Mouse (Mus musculus) midbrain, embryonic 12.5 days (tissue): Measurements from ENCODE around the gene St7. TPM values are rescaled to one million over a fixed set of nuclear protein-coding genes. Genes with fewer than 3 reads are reported as not detected.
A peak's percentile ranks its signal among the peaks of the same experiment; 100 is the strongest.

ENCODE experiments used
- ATAC-seq: fragments of 200-750 bp; cut with Nextera tagmentation; 2 replicates; pipeline ENCODE4 v1.8.0; 2017; ENCODE audit warnings: low read depth, moderate TSS enrichment, moderate library complexity; ENCODE audit not compliant: low FRiP score
- H3K27ac ChIP-seq: fragments of 300-500 bp; sonication (generic); replicated peaks from 2 replicates; pipeline ENCODE4 v1.5.1; 2016; ENCODE audit warnings: mild to moderate bottlenecking
- H3K27me3 ChIP-seq: fragments of 300-500 bp; sonication (generic); 2 replicates; pipeline ENCODE4 v1.6.1; 2016; ENCODE audit warnings: mild to moderate bottlenecking
- H3K36me3 ChIP-seq: fragments of 300-500 bp; sonication (generic); 2 replicates; pipeline ENCODE4 v1.6.1; 2016
- H3K4me1 ChIP-seq: fragments of 300-500 bp; sonication (generic); 2 replicates; pipeline ENCODE4 v1.6.1; 2016
- H3K4me2 ChIP-seq: fragments of 300-500 bp; sonication (generic); replicated peaks from 2 replicates; pipeline ENCODE4 v1.6.1; 2016; ENCODE audit warnings: mild to moderate bottlenecking, moderate library complexity
- H3K4me3 ChIP-seq: fragments of 300-500 bp; sonication (generic); 2 replicates; pipeline ENCODE4 v1.5.1; 2016; ENCODE audit warnings: mild to moderate bottlenecking
- H3K9ac ChIP-seq: fragments of 300-500 bp; sonication (generic); replicated peaks from 2 replicates; pipeline ENCODE4 v1.6.1; 2016; ENCODE audit warnings: mild to moderate bottlenecking, moderate library complexity
- H3K9me3 ChIP-seq: fragments of 300-500 bp; sonication (generic); 2 replicates; pipeline ENCODE4 v1.6.1; 2016; ENCODE audit warnings: mild to moderate bottlenecking
- WGBS: fragments of 180-500 bp; shearing (Covaris S2); methylation state at CpG from one replicate; pipeline ENCODE4 v1.1.7; 2016; 5-methylcytosine and 5-hydroxymethylcytosine counted together
- polyA plus RNA-seq: library from polyadenylated mRNA; unstranded; fragments of >200 nt; fragmentation: Nextera tagmentation; extraction: Ambion mirVana; gene quantifications from 2 replicates; pipeline ENCODE4 v1.2.1, GENCODE M21; 2016

Gene St7
- polyA plus RNA-seq, 1 experiment from 2014 or later: 51.6 TPM

GRCm38 (mm10) chr6:17771456-17771855, 78.7 kb downstream of the St7 start:
- Histone ChIP-seq H3K36me3 (no peaks in the 10 kb centered on the region), H3K4me2 (no peak overlapping the region), H3K4me3 (no peak overlapping the region), H3K9ac (no peak overlapping the region), H3K27me3 (no peaks in the 10 kb centered on the region), H3K9me3 (no peaks in the 10 kb centered on the region), H3K27ac (no peak overlapping the region), H3K4me1 (peaks cover 14% of the 10 kb centered on the region)
- 64% methylated on average over 1 of the region's 1 CpGs for WGBS
- ATAC-seq: no peak

GRCm38 (mm10) chr6:17772514-17772913, 79.8 kb downstream of the St7 start:
- Histone ChIP-seq H3K27me3 (no peaks in the 10 kb centered on the region), H3K4me1 (peaks cover 14% of the 10 kb centered on the region), H3K27ac (no peak overlapping the region), H3K4me2 (no peak overlapping the region), H3K4me3 (no peak overlapping the region), H3K9ac (no peak overlapping the region), H3K9me3 (no peaks in the 10 kb centered on the region), H3K36me3 (no peaks in the 10 kb centered on the region)
- peak; percentile 35; the same call in 1 of the 2 replicates for ATAC-seq
- WGBS: 91% methylated on average over 3 of the region's 3 CpGs

GRCm38 (mm10) chr6:17776041-17776440, 83.3 kb downstream of the St7 start:
- Histone ChIP-seq H3K9me3 (no peaks in the 10 kb centered on the region), H3K27me3 (no peaks in the 10 kb centered on the region), H3K4me3 (no peak overlapping the region), H3K27ac (no peak overlapping the region), H3K9ac (no peak overlapping the region), H3K4me2 (no peak overlapping the region), H3K36me3 (no peaks in the 10 kb centered on the region), H3K4me1 (peaks cover 5% of the 10 kb centered on the region; the same call in 1 of the 2 replicates)
- no peak for ATAC-seq
- 74% methylated on average over 7 of the region's 7 CpGs for WGBS

DNA sequence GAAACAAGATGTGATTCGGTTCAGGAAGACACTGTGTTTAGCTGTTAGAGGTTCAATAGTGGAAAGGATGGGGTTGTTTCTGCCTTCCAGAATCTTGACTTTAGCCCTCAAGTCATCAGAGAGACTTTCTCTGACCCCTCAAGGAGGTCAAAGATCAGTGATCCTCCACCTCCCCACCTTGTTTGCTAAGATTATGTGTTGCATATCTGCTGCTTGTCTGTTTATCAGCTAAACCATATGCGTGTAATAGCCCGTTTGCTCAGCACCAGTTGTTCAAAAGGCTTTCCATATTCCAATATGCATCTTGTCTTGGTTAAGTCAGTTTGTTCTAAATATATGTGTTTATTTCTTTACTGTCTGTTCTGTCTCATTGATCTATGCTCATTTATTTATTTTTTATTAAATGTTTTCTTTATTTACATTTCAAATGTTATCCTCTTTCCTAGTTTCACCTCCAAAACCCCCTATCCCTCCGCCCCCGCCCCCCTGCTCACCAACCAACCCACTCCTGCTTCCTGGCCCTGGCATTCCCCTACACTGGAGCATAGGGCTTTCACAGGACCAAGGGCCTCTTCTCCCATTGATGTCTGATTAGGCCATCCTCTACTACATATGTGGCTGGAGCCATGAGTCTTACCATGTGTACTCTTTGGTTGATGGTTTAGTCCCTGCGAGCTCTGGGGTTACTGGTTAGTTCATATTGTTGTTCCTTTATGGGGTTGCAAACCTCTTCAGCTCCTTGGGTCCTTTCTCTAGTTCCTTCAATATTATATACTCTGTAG, 84.5 kb downstream of the St7 start:
- no peaks in the 10 kb centered on the region for H3K36me3 ChIP-seq
- no peak overlapping the region for H3K9ac ChIP-seq
- no peak overlapping the region for H3K4me3 ChIP-seq
- ATAC-seq: no peak
- peaks cover 5% of the 10 kb centered on the region; the same call in 1 of the 2 replicates for H3K4me1 ChIP-seq
- H3K4me2 ChIP-seq: no peak overlapping the region
- H3K27me3 ChIP-seq: no peaks in the 10 kb centered on the region
- 93% methylated on average over 6 of the region's 6 CpGs for WGBS
- H3K9me3 ChIP-seq: no peaks in the 10 kb centered on the region
- no peak overlapping the region for H3K27ac ChIP-seq

- Histone ChIP-seq H3K4me2 (no peak overlapping the region), H3K27me3 (no peaks in the 10 kb centered on the region), H3K36me3 (no peaks in the 10 kb centered on the region), H3K27ac (no peak overlapping the region), H3K4me3 (no peak overlapping the region), H3K9me3 (no peaks in the 10 kb centered on the region), H3K9ac (no peak overlapping the region), H3K4me1 (peaks cover 9% of the 10 kb centered on the region; the same call in 1 of the 2 replicates)
- ATAC-seq: no peak
- 94% methylated on average over 3 of the region's 3 CpGs for WGBS
Measured at GRCm38 (mm10) chr6:17778648-17779202, 86.0 kb downstream of the St7 start.

GRCm38 (mm10) chr6:17783511-17783910, 90.8 kb downstream of the St7 start:
- no peaks in the 10 kb centered on the region for H3K36me3 ChIP-seq
- no peak overlapping the region for H3K9ac ChIP-seq
- no peaks in the 10 kb centered on the region for H3K27me3 ChIP-seq
- ATAC-seq: no peak
- 0 out of 2 replicates have a peak, but pooled peaks cover 4% of the 10 kb centered on the region for H3K9me3 ChIP-seq
- 93% methylated on average over 1 of the region's 1 CpGs for WGBS
- no peak overlapping the region for H3K4me3 ChIP-seq
- 0 out of 2 replicates have a peak, but pooled peaks cover 4% of the 10 kb centered on the region for H3K4me1 ChIP-seq
- H3K4me2 ChIP-seq: no peak overlapping the region
- no peak overlapping the region for H3K27ac ChIP-seq

DNA sequence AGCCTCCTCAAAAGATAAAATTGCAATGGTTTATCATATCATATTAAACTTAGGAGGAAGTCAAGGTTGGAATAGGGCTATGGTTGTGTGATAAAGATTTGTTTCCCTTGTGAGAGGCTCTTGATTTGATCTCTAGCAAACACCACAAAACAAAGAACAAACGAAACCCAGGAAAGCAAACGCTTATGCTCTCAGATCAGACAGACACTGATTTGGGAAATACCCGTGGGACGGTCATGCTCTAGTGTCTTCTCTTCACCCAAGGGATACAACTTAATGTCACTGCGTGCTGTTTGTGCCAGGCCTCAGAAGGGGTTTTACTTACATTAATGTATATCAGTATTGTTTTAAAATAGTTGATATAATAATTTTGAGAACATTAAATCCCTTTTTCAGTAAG, 91.8 kb downstream of the St7 start:
- H3K36me3 ChIP-seq: no peaks in the 10 kb centered on the region
- H3K9me3 ChIP-seq: 0 out of 2 replicates have a peak, but pooled peaks cover 4% of the 10 kb centered on the region
- ATAC-seq: no peak
- H3K9ac ChIP-seq: no peak overlapping the region
- H3K4me2 ChIP-seq: no peak overlapping the region
- 0 out of 2 replicates have a peak, but pooled peaks cover 4% of the 10 kb centered on the region for H3K4me1 ChIP-seq
- H3K27me3 ChIP-seq: no peaks in the 10 kb centered on the region
- H3K27ac ChIP-seq: no peak overlapping the region
- 69% methylated on average over 5 of the region's 5 CpGs for WGBS
- no peak overlapping the region for H3K4me3 ChIP-seq

DNA sequence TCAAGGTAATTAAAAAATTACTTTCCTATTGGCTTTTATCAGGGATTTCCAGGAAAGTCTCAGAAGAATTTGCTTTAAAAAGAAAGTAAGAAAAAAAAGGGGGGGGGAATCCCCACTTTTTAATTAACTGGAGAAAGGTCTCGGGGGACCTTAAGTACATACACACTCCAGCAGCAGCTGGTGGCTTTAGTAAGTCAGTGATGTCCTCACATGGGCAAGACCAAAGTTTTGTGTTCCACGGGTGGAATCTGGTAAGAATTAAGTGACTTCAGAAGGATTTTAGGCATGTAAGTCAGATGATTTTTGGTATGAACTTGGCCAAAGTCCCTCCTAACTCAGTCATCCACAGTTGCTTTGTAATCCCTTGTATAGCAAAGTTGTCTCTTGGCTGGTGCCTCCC, 92.5 kb downstream of the St7 start:
- 0 out of 2 replicates have a peak, but pooled peaks cover 4% of the 10 kb centered on the region for H3K9me3 ChIP-seq
- H3K9ac ChIP-seq: no peak overlapping the region
- no peaks in the 10 kb centered on the region for H3K36me3 ChIP-seq
- no peak for ATAC-seq
- H3K4me1 ChIP-seq: 0 out of 2 replicates have a peak, but pooled peaks cover 4% of the 10 kb centered on the region
- no peak overlapping the region for H3K4me3 ChIP-seq
- no peak overlapping the region for H3K4me2 ChIP-seq
- no peaks in the 10 kb centered on the region for H3K27me3 ChIP-seq
- WGBS: 56% methylated on average over 2 of the region's 2 CpGs
- no peak overlapping the region for H3K27ac ChIP-seq

- H3K27ac ChIP-seq: no peak overlapping the region
- no peaks in the 10 kb centered on the region for H3K27me3 ChIP-seq
- H3K9me3 ChIP-seq: 0 out of 2 replicates have a peak, but pooled peaks cover 4% of the 10 kb centered on the region
- no peak overlapping the region for H3K4me3 ChIP-seq
- H3K4me2 ChIP-seq: no peak overlapping the region
- no peak overlapping the region for H3K9ac ChIP-seq
- no peaks in the 10 kb centered on the region for H3K36me3 ChIP-seq
- 0 out of 2 replicates have a peak, but pooled peaks cover 4% of the 10 kb centered on the region for H3K4me1 ChIP-seq
- ATAC-seq: no peak
- 76% methylated on average over 1 of the region's 1 CpGs for WGBS
Measured at GRCm38 (mm10) chr6:17787810-17788209, 95.1 kb downstream of the St7 start.

DNA sequence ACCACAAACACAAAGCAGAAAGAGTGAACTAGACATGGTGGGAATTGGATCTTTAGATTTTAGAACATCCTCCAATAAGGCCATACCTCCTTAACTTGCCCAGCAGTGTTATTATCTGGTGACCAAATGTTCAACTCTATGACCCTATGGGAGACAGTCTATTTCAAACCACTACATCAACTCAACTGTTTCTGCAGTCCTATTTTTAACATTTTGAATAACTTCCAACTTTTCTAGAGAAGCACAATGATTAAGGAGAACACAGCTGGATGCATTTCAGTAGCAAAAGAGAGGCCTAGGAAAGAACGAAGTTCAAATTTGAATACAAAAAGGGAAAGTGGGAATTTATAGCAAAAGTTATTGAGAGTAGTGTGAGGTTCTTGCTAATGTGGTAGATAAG, 97.5 kb downstream of the St7 start:
- Histone ChIP-seq H3K27ac (no peak overlapping the region), H3K4me3 (no peak overlapping the region), H3K4me1 (no peaks in the 10 kb centered on the region), H3K27me3 (no peaks in the 10 kb centered on the region), H3K9me3 (0 out of 2 replicates have a peak, but pooled peaks cover 4% of the 10 kb centered on the region), H3K4me2 (no peak overlapping the region), H3K9ac (no peak overlapping the region), H3K36me3 (no peaks in the 10 kb centered on the region)
- WGBS: 88% methylated on average over 1 of the region's 1 CpGs
- no peak for ATAC-seq

DNA sequence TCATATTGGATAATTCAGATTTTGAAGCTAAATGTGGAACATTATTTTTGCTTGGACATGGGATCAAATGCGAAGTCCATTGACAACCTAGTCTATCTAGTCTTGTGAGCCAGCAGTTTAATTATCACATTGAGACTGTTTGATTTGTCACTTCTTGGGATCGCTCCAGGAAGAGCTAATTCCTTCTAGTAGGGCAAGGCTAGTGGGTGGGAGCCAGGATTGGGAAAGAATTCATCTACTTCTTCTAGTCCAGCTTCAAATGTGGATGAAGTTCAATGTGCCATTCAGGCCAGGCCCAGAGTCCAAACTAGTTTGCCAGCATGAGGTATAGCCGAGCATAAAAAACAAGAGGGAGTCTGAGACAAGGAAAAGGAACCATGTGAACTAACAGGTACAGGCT, 100.7 kb downstream of the St7 start:
- no peak overlapping the region for H3K4me2 ChIP-seq
- no peaks in the 10 kb centered on the region for H3K36me3 ChIP-seq
- H3K9ac ChIP-seq: no peak overlapping the region
- WGBS: 92% methylated on average over 3 of the region's 3 CpGs
- no peak overlapping the region for H3K4me3 ChIP-seq
- peaks cover 17% of the 10 kb centered on the region for H3K4me1 ChIP-seq
- no peaks in the 10 kb centered on the region for H3K9me3 ChIP-seq
- H3K27ac ChIP-seq: no peak overlapping the region
- H3K27me3 ChIP-seq: no peaks in the 10 kb centered on the region
- ATAC-seq: no peak

GRCm38 (mm10) chr6:17797271-17797713, 104.6 kb downstream of the St7 start:
- Histone ChIP-seq H3K4me2 (peak overlapping the region; percentile 11; the same call in 1 of the 2 replicates), H3K27ac (peak overlapping the region; percentile 67)
- 29% methylated on average over 5 of the region's 5 CpGs for WGBS

More at GRCm38 (mm10) chr6:17797271-17797713, 104.6 kb downstream of the St7 start:
- ATAC-seq: peak; percentile 96
- no peak overlapping the region for H3K9ac ChIP-seq
- peaks cover 17% of the 10 kb centered on the region for H3K4me1 ChIP-seq
- H3K9me3 ChIP-seq: no peaks in the 10 kb centered on the region
- no peaks in the 10 kb centered on the region for H3K36me3 ChIP-seq
- H3K27me3 ChIP-seq: no peaks in the 10 kb centered on the region
- H3K4me3 ChIP-seq: no peak overlapping the region
